Mouse (Mus musculus): Measurements from ENCODE around the gene Pcsk5. TPM values are rescaled to one million over a fixed set of nuclear protein-coding genes. Genes with fewer than 3 reads are reported as not detected.

Pcsk5 gene
- total and polyA plus RNA-seq, 3 experiments, result not detected

GRCm38 (mm10) chr19:17417855-17418254, 419.6 kb downstream of the Pcsk5 start:
- peaks cover 0 to 6% of the 10 kb centered on the region in 2 experiments; a peak in 1 of 4 replicates for H3K4me1 ChIP-seq (ENCODE audit: control insufficient read depth in 1 of 2, insufficient read depth in 2 of 2)
- H3K27me3 ChIP-seq (replicated peaks), result no peaks in the 10 kb centered on the region
- H3K4me2 ChIP-seq (ENCODE audit: insufficient read depth, low read depth, poor library complexity, severe bottlenecking), result no peak overlapping the region
- H3K9ac ChIP-seq (ENCODE audit: insufficient read depth, low read depth), result no peak overlapping the region
- H3K4me3 ChIP-seq (replicated peaks in 1 of 3; ENCODE audit: low read depth in 2 of 3, low read length in 2 of 3, poor library complexity in 1 of 3), result no peak overlapping the region
- H3K36me3 ChIP-seq (replicated peaks in 1 of 2; ENCODE audit: control insufficient read depth in 1 of 2, insufficient read depth in 1 of 2, low read length in 1 of 2), result no peaks in the 10 kb centered on the region
- no peaks in the 10 kb centered on the region for H3K79me2 ChIP-seq (replicated peaks; ENCODE audit: control insufficient read depth, extremely low read depth, insufficient read depth, poor library complexity, severe bottlenecking)
- H3K9me3 ChIP-seq (replicated peaks; ENCODE audit: low read length), result no peaks in the 10 kb centered on the region
- no peak overlapping the region for H3K27ac ChIP-seq (ENCODE audit: insufficient read depth, low read depth)
- in situ Hi-C loops (cut with MboI; ENCODE audit: low pct_ligation_motif_present, low pct_unique_long_range_greater_than_20kb, low sequenced_read_pairs) (no loop called here), dilution Hi-C loops (cut with MboI; ENCODE audit: extremely low pct_ligation_motif_present, extremely low pct_unique_long_range_greater_than_20kb, low sequenced_read_pairs) (no loop called here)
- TF ChIP-seq ZC3H11A (IDR thresholded peaks at IDR 0.05; ENCODE audit: low read depth, low read length), result no peak
- TF ChIP-seq EP300 (IDR thresholded peaks at IDR 0.05; ENCODE audit: low read length), result peak; percentile 22; the same call in 1 of the 2 replicates
- no peak for TF ChIP-seq CTCF (conservative IDR thresholded peaks at IDR 0.05 in 1 of 2, IDR thresholded peaks at IDR 0.05 in 1 of 2; ENCODE audit: low read depth in 2 of 2, low read length in 2 of 2)
- TF ChIP-seq MAFK (IDR thresholded peaks at IDR 0.05; ENCODE audit: insufficient replicate concordance, low read length), result no peak
- no peak for DNase-seq (ENCODE audit: extremely low read depth)

DNA sequence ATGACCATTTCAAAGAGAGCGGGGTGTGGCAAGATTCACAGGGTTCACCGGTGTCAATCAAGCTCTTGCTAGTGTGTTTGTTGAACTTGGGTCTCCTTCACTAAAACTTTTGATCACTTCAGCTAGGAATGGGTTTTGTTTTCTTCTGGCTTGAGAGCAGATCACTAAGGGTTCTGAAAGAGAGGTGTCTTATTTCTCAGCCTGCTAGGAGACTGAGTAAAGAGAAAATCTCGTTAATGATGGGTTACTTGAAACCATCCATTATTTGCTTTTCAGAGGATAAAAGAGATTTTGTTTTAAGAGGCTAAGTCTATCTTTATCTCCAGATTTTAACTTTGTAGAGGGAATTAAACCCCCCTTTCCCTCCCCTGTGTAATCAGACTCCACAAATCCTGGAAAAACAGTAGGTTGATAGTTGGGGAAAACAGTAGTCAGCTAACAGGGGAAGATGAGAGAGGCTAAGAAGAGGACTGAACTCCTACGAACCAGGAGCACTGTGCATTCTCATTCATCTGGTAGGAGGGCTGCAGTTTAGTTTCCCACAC, 424.4 kb downstream of the Pcsk5 start:
- H3K4me2 ChIP-seq (ENCODE audit: insufficient read depth, low read depth, poor library complexity, severe bottlenecking), result no peak overlapping the region
- H3K4me3 ChIP-seq (replicated peaks in 1 of 3; ENCODE audit: low read depth in 2 of 3, low read length in 2 of 3, poor library complexity in 1 of 3), result no peak overlapping the region
- dilution Hi-C loops (cut with MboI; ENCODE audit: extremely low pct_ligation_motif_present, extremely low pct_unique_long_range_greater_than_20kb, low sequenced_read_pairs), result no loop called here
- TF ChIP-seq ZC3H11A (IDR thresholded peaks at IDR 0.05; ENCODE audit: low read depth, low read length) (no peak), ZKSCAN1 (IDR thresholded peaks at IDR 0.05; ENCODE audit: borderline replicate concordance, low read depth, low read length) (no peak), ZNF384 (IDR thresholded peaks at IDR 0.05; ENCODE audit: low read depth, low read length) (no peak), CTCF (conservative IDR thresholded peaks at IDR 0.05 in 1 of 2, IDR thresholded peaks at IDR 0.05 in 1 of 2; ENCODE audit: low read depth in 2 of 2, low read length in 2 of 2) (no peak)
- H3K9me3 ChIP-seq (replicated peaks; ENCODE audit: low read length), result no peaks in the 10 kb centered on the region
- no peak overlapping the region for H3K9ac ChIP-seq (ENCODE audit: insufficient read depth, low read depth)
- no peak for DNase-seq (ENCODE audit: extremely low read depth)
- in situ Hi-C loops (cut with MboI; ENCODE audit: low pct_ligation_motif_present, low pct_unique_long_range_greater_than_20kb, low sequenced_read_pairs), result no loop called here
- no peak overlapping the region for H3K27ac ChIP-seq (ENCODE audit: insufficient read depth, low read depth)
- no peaks in the 10 kb centered on the region for H3K36me3 ChIP-seq (replicated peaks in 1 of 2; ENCODE audit: control insufficient read depth in 1 of 2, insufficient read depth in 1 of 2, low read length in 1 of 2)
- no peaks in the 10 kb centered on the region for H3K27me3 ChIP-seq (replicated peaks)
- peaks cover 0 to 3% of the 10 kb centered on the region in 2 experiments; a peak in 1 of 4 replicates for H3K4me1 ChIP-seq (ENCODE audit: control insufficient read depth in 1 of 2, insufficient read depth in 2 of 2)
- no peaks in the 10 kb centered on the region for H3K79me2 ChIP-seq (replicated peaks; ENCODE audit: control insufficient read depth, extremely low read depth, insufficient read depth, poor library complexity, severe bottlenecking)

DNA sequence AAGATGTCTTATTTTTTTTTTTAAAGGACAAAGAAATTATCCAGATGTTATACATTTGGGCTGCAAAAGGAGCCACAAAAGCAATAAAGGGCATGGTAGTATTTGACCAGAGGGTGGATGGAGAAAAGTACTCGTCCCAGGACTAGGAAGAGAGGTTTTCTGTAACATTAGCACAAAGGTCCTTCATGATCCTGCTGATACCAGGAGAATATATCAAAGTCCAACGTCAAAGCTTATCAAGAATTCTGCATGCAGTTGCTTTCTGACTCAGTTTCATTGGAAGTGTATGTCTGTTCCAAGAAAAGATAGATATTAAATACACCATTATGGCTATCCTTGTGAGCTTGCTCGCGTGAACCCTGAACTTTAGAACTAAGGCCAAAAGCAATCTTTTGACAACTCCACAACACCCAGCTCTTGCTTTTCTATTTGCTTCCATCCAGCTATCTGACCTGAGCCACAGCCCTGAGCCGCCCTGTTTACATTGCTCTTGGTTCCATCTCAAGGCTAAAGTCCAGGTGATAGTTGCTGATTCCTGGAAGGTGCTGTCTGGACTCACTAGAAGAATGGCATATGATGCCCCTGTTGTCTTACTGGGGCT, 426.9 kb downstream of the Pcsk5 start:
- Histone ChIP-seq H3K9me3 (replicated peaks; ENCODE audit: low read length) (peaks cover 2% of the 10 kb centered on the region), H3K27me3 (replicated peaks) (no peaks in the 10 kb centered on the region), H3K4me2 (ENCODE audit: insufficient read depth, low read depth, poor library complexity, severe bottlenecking) (no peak overlapping the region), H3K36me3 (replicated peaks in 1 of 2; ENCODE audit: control insufficient read depth in 1 of 2, insufficient read depth in 1 of 2, low read length in 1 of 2) (no peaks in the 10 kb centered on the region), H3K27ac (ENCODE audit: insufficient read depth, low read depth) (no peak overlapping the region), H3K79me2 (replicated peaks; ENCODE audit: control insufficient read depth, extremely low read depth, insufficient read depth, poor library complexity, severe bottlenecking) (no peaks in the 10 kb centered on the region), H3K9ac (ENCODE audit: insufficient read depth, low read depth) (no peak overlapping the region), H3K4me3 (replicated peaks in 1 of 3; ENCODE audit: low read depth in 2 of 3, low read length in 2 of 3, poor library complexity in 1 of 3) (no peak overlapping the region), H3K4me1 (ENCODE audit: control insufficient read depth in 1 of 2, insufficient read depth in 2 of 2) (no peaks in the 10 kb centered on the region)
- TF ChIP-seq MAX (IDR thresholded peaks at IDR 0.05; ENCODE audit: low read length) (no peak), UBTF (IDR thresholded peaks at IDR 0.05; ENCODE audit: low read depth, low read length) (no peak), ELF1 (IDR thresholded peaks at IDR 0.05; ENCODE audit: low read depth, low read length) (no peak), POLR2A (IDR thresholded peaks at IDR 0.05; ENCODE audit: low read depth, low read length) (no peak), BHLHE40 (IDR thresholded peaks at IDR 0.05; ENCODE audit: low read depth, low read length) (no peak), ZKSCAN1 (IDR thresholded peaks at IDR 0.05; ENCODE audit: borderline replicate concordance, low read depth, low read length) (no peak), MAZ (IDR thresholded peaks at IDR 0.05; ENCODE audit: low read depth, low read length) (no peak), EP300 (IDR thresholded peaks at IDR 0.05; ENCODE audit: low read length) (no peak), ZMIZ1 (IDR thresholded peaks at IDR 0.05; ENCODE audit: low read depth, low read length) (no peak), RCOR1 (conservative IDR thresholded peaks at IDR 0.05; ENCODE audit: low read depth, low read length) (no peak), ETS1 (conservative IDR thresholded peaks at IDR 0.05; ENCODE audit: low read depth, low read length) (no peak), SIN3A (IDR thresholded peaks at IDR 0.05; ENCODE audit: low read length) (no peak), IRF4 (IDR thresholded peaks at IDR 0.05; ENCODE audit: low read depth, low read length) (no peak), RAD21 (IDR thresholded peaks at IDR 0.05; ENCODE audit: low read depth, low read length) (no peak)
- in situ Hi-C loops (cut with MboI; ENCODE audit: low pct_ligation_motif_present, low pct_unique_long_range_greater_than_20kb, low sequenced_read_pairs), result no loop called here
- dilution Hi-C loops (cut with MboI; ENCODE audit: extremely low pct_ligation_motif_present, extremely low pct_unique_long_range_greater_than_20kb, low sequenced_read_pairs), result no loop called here
- DNase-seq (ENCODE audit: extremely low read depth), result no peak
